Mouse (Mus musculus): Measurements from ENCODE around the gene Mettl21a.
"Not testable (repeated sequence)": the region's sequence is repeated elsewhere in the genome, so short reads cannot be mapped to it uniquely, and the experiment has no call there.

Gene Mettl21a

GRCm38 (mm10) chr1:64616881-64617714 lies at the start of gene Mettl21a:
Gene Mettl21a, minus strand, starts transcription at chr1:64617242.
- peak; percentile 60 for DNase-seq (ENCODE audit: extremely low spot score, low read depth, low spot score)

- no peak for DNase-seq (ENCODE audit: extremely low spot score, low read depth, low spot score)
Observed at GRCm38 (mm10) chr1:64658876-64659275, 41.8 kb upstream of the Mettl21a start.

GRCm38 (mm10) chr1:64656423-64657129 lies 39.5 kb upstream of the Mettl21a start:
- DNase-seq (ENCODE audit: extremely low spot score, low read depth, low spot score): no peak

- no peak for DNase-seq (ENCODE audit: extremely low spot score, low read depth, low spot score)
Observed at GRCm38 (mm10) chr1:64655415-64655814, 38.4 kb upstream of the Mettl21a start.

GRCm38 (mm10) chr1:64653701-64654100 lies 36.7 kb upstream of the Mettl21a start:
- no peak for DNase-seq (ENCODE audit: extremely low spot score, low read depth, low spot score)

GRCm38 (mm10) chr1:64649362-64650124 lies 32.5 kb upstream of the Mettl21a start:
- no peak for DNase-seq (ENCODE audit: extremely low spot score, low read depth, low spot score)

- DNase-seq (ENCODE audit: extremely low spot score, low read depth, low spot score): no peak
Observed at GRCm38 (mm10) chr1:64644513-64644912, 27.5 kb upstream of the Mettl21a start.

- DNase-seq (ENCODE audit: extremely low spot score, low read depth, low spot score): not testable (repeated sequence)
Observed at GRCm38 (mm10) chr1:64642541-64642940, 25.5 kb upstream of the Mettl21a start.

DNA sequence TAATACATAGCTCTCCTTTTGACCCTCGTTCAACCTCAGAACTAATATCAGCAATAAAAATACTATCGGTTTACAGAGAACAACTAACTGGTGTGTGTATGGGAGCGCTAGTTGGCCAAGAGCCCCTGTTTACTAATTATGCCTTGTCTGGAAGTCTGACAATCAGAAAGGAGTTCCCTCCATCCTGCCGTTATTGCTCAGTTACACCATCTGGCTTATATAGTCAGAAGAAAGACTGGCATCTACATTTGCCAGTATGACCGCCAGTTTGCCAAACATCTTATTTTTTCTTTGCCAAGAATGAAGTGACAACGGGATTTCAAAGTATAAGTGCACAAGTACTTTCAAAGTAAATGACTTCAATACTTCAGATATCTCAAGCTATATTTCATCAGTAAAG lies 24.0 kb upstream of the Mettl21a start:
- no peak for DNase-seq (ENCODE audit: extremely low spot score, low read depth, low spot score)

GRCm38 (mm10) chr1:64639279-64639678 lies 22.2 kb upstream of the Mettl21a start:
- DNase-seq (ENCODE audit: extremely low spot score, low read depth, low spot score): no peak

GRCm38 (mm10) chr1:64635624-64636023 lies 18.6 kb upstream of the Mettl21a start:
- no peak for DNase-seq (ENCODE audit: extremely low spot score, low read depth, low spot score)

- DNase-seq (ENCODE audit: extremely low spot score, low read depth, low spot score): no peak
Observed at GRCm38 (mm10) chr1:64633237-64633636, 16.2 kb upstream of the Mettl21a start.

DNA sequence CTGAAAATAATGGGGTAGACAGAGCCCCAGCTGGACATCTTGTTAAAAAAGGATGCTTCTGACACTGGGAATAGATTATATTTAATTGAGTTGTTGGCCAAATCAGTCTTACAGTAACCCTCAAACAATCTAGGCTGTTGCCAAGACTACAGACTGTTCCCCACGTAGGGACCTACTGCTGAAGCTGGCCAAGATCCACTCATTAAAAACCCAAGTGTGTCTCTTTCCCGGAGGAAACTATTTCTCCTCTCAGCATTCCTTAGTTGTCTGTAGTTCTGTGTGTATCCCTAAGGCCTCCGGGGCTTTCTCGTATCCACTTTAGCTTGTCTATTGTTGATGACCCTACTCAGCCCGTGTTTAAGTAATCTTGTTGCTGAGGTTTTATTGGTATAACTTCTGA lies 14.5 kb upstream of the Mettl21a start:
- no peak for DNase-seq (ENCODE audit: extremely low spot score, low read depth, low spot score)

DNA sequence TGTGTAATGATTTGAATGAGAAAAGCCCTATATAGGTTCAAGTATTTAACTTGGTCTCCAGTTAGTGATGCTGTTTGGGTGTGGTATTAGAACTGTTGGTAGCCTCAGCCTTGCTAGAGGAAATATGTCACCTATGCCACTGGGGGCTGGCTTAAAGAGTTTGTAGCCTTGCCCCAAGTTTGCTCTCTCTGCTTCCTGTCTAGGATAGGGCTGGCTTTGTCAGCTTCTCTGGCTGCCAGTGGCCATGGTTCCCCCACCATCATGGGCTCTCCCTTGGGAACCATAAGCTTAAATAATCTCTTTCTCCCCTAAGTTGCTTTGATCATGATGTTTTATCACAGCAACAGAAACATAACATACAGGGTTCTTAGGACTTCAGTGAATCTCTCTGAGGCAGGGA lies 8.2 kb upstream of the Mettl21a start:
- DNase-seq (ENCODE audit: extremely low spot score, low read depth, low spot score): no peak

GRCm38 (mm10) chr1:64623558-64624435 lies 6.8 kb upstream of the Mettl21a start:
- no peak for DNase-seq (ENCODE audit: extremely low spot score, low read depth, low spot score)

GRCm38 (mm10) chr1:64621116-64621515 lies 4.1 kb upstream of the Mettl21a start:
- DNase-seq (ENCODE audit: extremely low spot score, low read depth, low spot score): no peak

- DNase-seq (ENCODE audit: extremely low spot score, low read depth, low spot score): no peak
Observed at GRCm38 (mm10) chr1:64618226-64618625, 1.2 kb upstream of the Mettl21a start.

GRCm38 (mm10) chr1:64617715-64617984 lies 608 bp upstream of the Mettl21a start:
- no peak for DNase-seq (ENCODE audit: extremely low spot score, low read depth, low spot score)

DNA sequence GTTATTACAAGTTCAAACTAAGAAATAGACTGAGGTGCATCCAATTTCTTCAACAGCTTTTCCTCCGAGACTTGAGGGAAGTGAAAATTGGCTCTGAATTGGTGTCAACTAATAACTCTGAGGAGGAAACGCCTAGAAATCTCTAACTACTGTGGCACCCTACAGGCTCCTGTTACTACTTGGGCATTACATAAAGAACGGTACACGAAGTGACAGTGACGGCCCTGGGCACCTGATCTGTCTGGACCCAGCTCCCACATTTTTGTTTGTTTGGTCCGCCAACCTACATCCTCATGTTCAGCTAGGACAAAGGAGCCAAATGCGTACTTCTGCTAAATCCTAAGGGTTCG lies 536 bp downstream of the Mettl21a start:
- no peak for DNase-seq (ENCODE audit: extremely low spot score, low read depth, low spot score)

DNA sequence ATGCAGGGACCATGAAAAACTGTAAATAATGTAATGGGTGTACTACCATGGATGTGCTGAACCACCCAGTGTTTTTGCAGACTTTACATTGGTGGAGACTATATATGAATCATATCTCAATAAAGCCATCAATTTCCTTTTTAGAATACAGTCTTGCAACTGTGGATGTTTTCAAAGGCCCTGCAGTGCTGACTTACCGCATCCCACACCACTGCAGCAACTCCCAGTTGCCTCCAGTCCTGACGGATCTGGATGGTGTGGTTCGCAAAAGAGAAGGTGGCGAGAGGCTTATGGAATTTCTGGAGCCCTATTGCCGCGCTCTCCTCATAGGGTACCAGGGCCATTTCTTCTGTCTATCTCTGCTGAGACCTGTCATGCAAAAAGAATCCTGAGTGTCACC lies 966 bp downstream of the Mettl21a start:
- DNase-seq (ENCODE audit: extremely low spot score, low read depth, low spot score): no peak

DNA sequence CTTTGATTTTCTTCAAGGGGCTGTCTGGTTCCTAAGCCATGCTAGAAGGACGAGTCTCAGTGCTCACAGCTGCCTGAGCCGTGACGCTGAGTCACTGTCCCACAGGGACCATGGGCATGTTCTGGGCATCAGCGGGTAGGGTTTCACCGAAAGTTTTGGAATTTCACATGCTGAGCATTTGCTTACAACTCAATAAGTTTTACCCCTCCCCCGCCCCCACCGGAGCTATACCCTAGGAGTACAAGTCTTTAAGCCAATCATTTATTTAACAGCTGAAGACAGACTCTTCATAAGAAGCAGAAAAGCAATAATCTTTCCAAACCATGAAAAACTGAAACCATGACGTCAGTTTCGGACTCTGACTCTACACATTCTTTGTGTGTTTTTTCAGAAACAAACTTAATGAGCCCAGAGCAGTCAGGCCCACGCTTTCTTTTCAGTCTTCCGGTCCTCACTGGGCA lies 1.5 kb downstream of the Mettl21a start:
- no peak for DNase-seq (ENCODE audit: extremely low spot score, low read depth, low spot score)
